Mouse (Mus musculus): ENCODE measurements at regions not wholly inside any gene's neighbourhood (a gene's known extent, or its start where the extent isn't known, plus 50 kb on each side); places are given as distances from the start of the nearest gene placed in this dataset.

- Histone ChIP-seq H3K4me1 (no peaks in the 10 kb centered on the region), H3K4me2 (replicated peaks) (no peak overlapping the region), H3K36me3 (no peaks in the 10 kb centered on the region), H3K27me3 (no peaks in the 10 kb centered on the region), H3K4me3 (no peak overlapping the region), H3K9ac (no peak overlapping the region), H3K27ac (no peak overlapping the region), H3K9me3 (replicated peaks) (peaks cover 15% of the 10 kb centered on the region)
- 95% methylated on average over 2 of the region's 2 CpGs for WGBS
- no peak for ATAC-seq (ENCODE audit: low FRiP score)
These were observed 55.3 kb upstream of the Spaca1 start for GRCm38 (mm10) chr4:34105251-34105650.

GRCm38 (mm10) chr4:34114323-34114722, 64.3 kb upstream of the Spaca1 start:
- WGBS: 37% methylated on average over 6 of the region's 6 CpGs
- no peaks in the 10 kb centered on the region for H3K4me1 ChIP-seq
- H3K27me3 ChIP-seq: no peaks in the 10 kb centered on the region

GRCm38 (mm10) chr4:34117086-34117485, 67.1 kb upstream of the Spaca1 start:
- no peak overlapping the region for H3K4me3 ChIP-seq
- no peak overlapping the region for H3K27ac ChIP-seq
- no peaks in the 10 kb centered on the region for H3K9me3 ChIP-seq (replicated peaks)
- H3K27me3 ChIP-seq: no peaks in the 10 kb centered on the region
- ATAC-seq (ENCODE audit: low FRiP score): no peak
- no peaks in the 10 kb centered on the region for H3K36me3 ChIP-seq
- WGBS: 92% methylated on average over 1 of the region's 1 CpGs
- no peak overlapping the region for H3K9ac ChIP-seq
- no peak overlapping the region for H3K4me2 ChIP-seq (replicated peaks)
- no peaks in the 10 kb centered on the region for H3K4me1 ChIP-seq

More at GRCm38 (mm10) chr4:34114323-34114722, 64.3 kb upstream of the Spaca1 start:
- Histone ChIP-seq H3K4me2 (replicated peaks) (no peak overlapping the region), H3K9me3 (replicated peaks) (no peaks in the 10 kb centered on the region), H3K4me3 (no peak overlapping the region), H3K27ac (no peak overlapping the region), H3K36me3 (no peaks in the 10 kb centered on the region), H3K9ac (no peak overlapping the region)
- ATAC-seq (ENCODE audit: low FRiP score): peak; percentile 43; the same call in 1 of the 2 replicates

GRCm38 (mm10) chr4:34122959-34123520, 73.0 kb upstream of the Spaca1 start:
- no peaks in the 10 kb centered on the region for H3K27me3 ChIP-seq
- no peaks in the 10 kb centered on the region for H3K36me3 ChIP-seq
- H3K27ac ChIP-seq: no peak overlapping the region
- WGBS: 80% methylated on average over 9 of the region's 9 CpGs
- no peak overlapping the region for H3K4me2 ChIP-seq (replicated peaks)
- ATAC-seq (ENCODE audit: low FRiP score): no peak
- no peak overlapping the region for H3K9ac ChIP-seq
- H3K4me1 ChIP-seq: no peaks in the 10 kb centered on the region
- no peak overlapping the region for H3K4me3 ChIP-seq
- no peaks in the 10 kb centered on the region for H3K9me3 ChIP-seq (replicated peaks)

GRCm38 (mm10) chr4:34128224-34128623, 78.2 kb upstream of the Spaca1 start:
- WGBS: 77% methylated on average over 4 of the region's 4 CpGs
- Histone ChIP-seq H3K36me3 (no peaks in the 10 kb centered on the region), H3K9me3 (replicated peaks) (no peaks in the 10 kb centered on the region), H3K27ac (no peak overlapping the region), H3K4me1 (no peaks in the 10 kb centered on the region), H3K9ac (no peak overlapping the region), H3K27me3 (no peaks in the 10 kb centered on the region), H3K4me2 (replicated peaks) (no peak overlapping the region), H3K4me3 (no peak overlapping the region)
- no peak for ATAC-seq (ENCODE audit: low FRiP score)

- no peaks in the 10 kb centered on the region for H3K27me3 ChIP-seq
- H3K36me3 ChIP-seq: no peaks in the 10 kb centered on the region
- H3K4me3 ChIP-seq: no peak overlapping the region
- no peak overlapping the region for H3K9ac ChIP-seq
- H3K27ac ChIP-seq: no peak overlapping the region
- 80% methylated on average over 2 of the region's 2 CpGs for WGBS
- H3K9me3 ChIP-seq (replicated peaks): no peaks in the 10 kb centered on the region
- H3K4me1 ChIP-seq: no peaks in the 10 kb centered on the region
- no peak overlapping the region for H3K4me2 ChIP-seq (replicated peaks)
- no peak for ATAC-seq (ENCODE audit: low FRiP score)
These were observed 96.3 kb upstream of the Spaca1 start for GRCm38 (mm10) chr4:34146133-34146867.

GRCm38 (mm10) chr4:34148956-34149739, 99.2 kb upstream of the Spaca1 start:
- WGBS: 75% methylated on average over 5 of the region's 5 CpGs
- no peaks in the 10 kb centered on the region for H3K9me3 ChIP-seq (replicated peaks)
- H3K4me3 ChIP-seq: no peak overlapping the region
- H3K27ac ChIP-seq: no peak overlapping the region
- H3K36me3 ChIP-seq: no peaks in the 10 kb centered on the region
- no peak overlapping the region for H3K9ac ChIP-seq
- ATAC-seq (ENCODE audit: low FRiP score): no peak
- no peaks in the 10 kb centered on the region for H3K27me3 ChIP-seq
- H3K4me2 ChIP-seq (replicated peaks): no peak overlapping the region
- H3K4me1 ChIP-seq: no peaks in the 10 kb centered on the region

GRCm38 (mm10) chr4:34151605-34152347, 101.8 kb upstream of the Spaca1 start:
- 69% methylated on average over 10 of the region's 10 CpGs for WGBS
- H3K4me2 ChIP-seq (replicated peaks): no peak overlapping the region
- ATAC-seq (ENCODE audit: low FRiP score): no peak
- no peaks in the 10 kb centered on the region for H3K36me3 ChIP-seq
- no peaks in the 10 kb centered on the region for H3K4me1 ChIP-seq
- H3K9me3 ChIP-seq (replicated peaks): no peaks in the 10 kb centered on the region
- no peaks in the 10 kb centered on the region for H3K27me3 ChIP-seq
- H3K27ac ChIP-seq: no peak overlapping the region
- H3K9ac ChIP-seq: no peak overlapping the region
- H3K4me3 ChIP-seq: no peak overlapping the region

- H3K4me3 ChIP-seq: no peak overlapping the region
- H3K9me3 ChIP-seq (replicated peaks): no peaks in the 10 kb centered on the region
- no peak overlapping the region for H3K27ac ChIP-seq
- H3K27me3 ChIP-seq: no peaks in the 10 kb centered on the region
- no peaks in the 10 kb centered on the region for H3K4me1 ChIP-seq
- H3K36me3 ChIP-seq: no peaks in the 10 kb centered on the region
- ATAC-seq (ENCODE audit: low FRiP score): no peak
- no peak overlapping the region for H3K4me2 ChIP-seq (replicated peaks)
- H3K9ac ChIP-seq: no peak overlapping the region
- 90% methylated on average over 6 of the region's 6 CpGs for WGBS
These were observed 105.5 kb upstream of the Spaca1 start for GRCm38 (mm10) chr4:34155501-34155900.

GRCm38 (mm10) chr4:34157818-34158511, 108.0 kb upstream of the Spaca1 start:
- Histone ChIP-seq H3K36me3 (no peaks in the 10 kb centered on the region), H3K27me3 (no peaks in the 10 kb centered on the region), H3K9ac (no peak overlapping the region), H3K9me3 (replicated peaks) (no peaks in the 10 kb centered on the region), H3K4me1 (no peaks in the 10 kb centered on the region), H3K4me2 (replicated peaks) (no peak overlapping the region), H3K4me3 (no peak overlapping the region), H3K27ac (no peak overlapping the region)
- no peak for ATAC-seq (ENCODE audit: low FRiP score)
- WGBS: 88% methylated on average over 6 of the region's 6 CpGs

GRCm38 (mm10) chr4:34171265-34171862, 121.4 kb upstream of the Spaca1 start:
- H3K4me2 ChIP-seq (replicated peaks): no peak overlapping the region
- 73% methylated on average over 4 of the region's 4 CpGs for WGBS
- no peak for ATAC-seq (ENCODE audit: low FRiP score)
- H3K4me3 ChIP-seq: no peak overlapping the region
- no peaks in the 10 kb centered on the region for H3K36me3 ChIP-seq
- no peaks in the 10 kb centered on the region for H3K9me3 ChIP-seq (replicated peaks)
- H3K27me3 ChIP-seq: no peaks in the 10 kb centered on the region
- H3K9ac ChIP-seq: no peak overlapping the region
- H3K4me1 ChIP-seq: 0 out of 2 replicates have a peak, but pooled peaks cover 5% of the 10 kb centered on the region
- no peak overlapping the region for H3K27ac ChIP-seq
